Mouse (Mus musculus) CH12.LX (cell line): ENCODE measurements around the gene Grtp1. TPM values are rescaled to one million over a fixed set of nuclear protein-coding genes. Genes with fewer than 3 reads are reported as not detected.

Experiments used
- DNase-seq: peaks from one replicate; pipeline ENCODE4 v3.0.0-alpha.2; 2013; ENCODE audit errors: extremely low read depth
- H3K27ac ChIP-seq: 2 replicates; pipeline ENCODE4 v1.5.1; 2012; ENCODE audit warnings: low read depth, mild to moderate bottlenecking, control low read depth, moderate library complexity; ENCODE audit not compliant: insufficient read depth
- H3K27me3 ChIP-seq: replicated peaks from 2 replicates; pipeline ENCODE3; 2012; ENCODE audit warnings: inconsistent platforms
- H3K36me3 ChIP-seq, 2 experiments: replicated peaks in 1 of 2; 2 replicates each; pipeline versions ENCODE3 to v1.6.1; 2012; ENCODE audit warnings: inconsistent platforms in 1 of 2, low read length in 1 of 2, mild to moderate bottlenecking in 1 of 2, mixed read lengths in 1 of 2, moderate library complexity in 1 of 2; ENCODE audit not compliant: control insufficient read depth in 1 of 2, insufficient read depth in 1 of 2
- H3K4me1 ChIP-seq, 2 experiments: 2 replicates each; pipeline ENCODE4 v1.6.1; 2012; ENCODE audit warnings: inconsistent platforms in 1 of 2, moderate library complexity in 1 of 2; ENCODE audit not compliant: insufficient read depth in 2 of 2, control insufficient read depth in 1 of 2
- H3K4me2 ChIP-seq: 2 replicates; pipeline ENCODE4 v1.6.1; 2012; ENCODE audit warnings: low read depth, mild to moderate bottlenecking, control low read depth; ENCODE audit not compliant: poor library complexity, insufficient read depth, severe bottlenecking
- H3K4me3 ChIP-seq, 3 experiments: fragments of 150-350 bp in 1 of 3; sonication (generic) in 1 of 3; replicated peaks in 1 of 3; 2 replicates each; pipeline versions ENCODE3 to v1.5.1; 2011 to 2012; ENCODE audit warnings: low read depth in 2 of 3, low read length in 2 of 3, mild to moderate bottlenecking in 2 of 3, moderate library complexity in 2 of 3, control low read depth in 1 of 3, improper control_type of control experiment in 1 of 3, inconsistent platforms in 1 of 3, mixed read lengths in 1 of 3; ENCODE audit not compliant: poor library complexity in 1 of 3
- H3K79me2 ChIP-seq: replicated peaks from 2 replicates; pipeline ENCODE4 v1.6.1; 2012; ENCODE audit warnings: mild to moderate bottlenecking, moderate library complexity; ENCODE audit not compliant: control insufficient read depth, poor library complexity, insufficient read depth, severe bottlenecking; ENCODE audit errors: extremely low read depth
- H3K9ac ChIP-seq: 2 replicates; pipeline ENCODE4 v1.6.1; 2012; ENCODE audit warnings: low read depth, mild to moderate bottlenecking, control low read depth, moderate library complexity; ENCODE audit not compliant: insufficient read depth
- H3K9me3 ChIP-seq: replicated peaks from 2 replicates; pipeline ENCODE3; 2012; ENCODE audit warnings: low read length, inconsistent platforms, mixed read lengths
- BHLHE40 ChIP-seq: IDR thresholded peaks from 2 replicates; pipeline ENCODE4 v1.6.1; 2011; ENCODE audit warnings: mild to moderate bottlenecking, low read depth, low read length, improper control_type of control experiment
- CHD1 ChIP-seq: IDR thresholded peaks from 2 replicates; pipeline ENCODE4 v1.6.1; 2012; ENCODE audit warnings: low read depth, low read length, improper control_type of control experiment, inconsistent platforms
- CHD2 ChIP-seq: IDR thresholded peaks from 2 replicates; pipeline ENCODE4 v1.6.1; 2011; ENCODE audit warnings: low read length, improper control_type of control experiment
- CTCF ChIP-seq, 2 experiments: IDR thresholded peaks in 1 of 2; conservative IDR thresholded peaks in 1 of 2; 2 replicates each; pipeline ENCODE4 v1.5.1; 2011 to 2012; ENCODE audit warnings: low read depth in 2 of 2, low read length in 2 of 2, improper control_type of control experiment in 1 of 2, inconsistent platforms in 1 of 2, mild to moderate bottlenecking in 1 of 2, moderate library complexity in 1 of 2
- EP300 ChIP-seq: IDR thresholded peaks from 2 replicates; pipeline ENCODE4 v1.6.1; 2011; ENCODE audit warnings: low read length, improper control_type of control experiment
- GABPA ChIP-seq: IDR thresholded peaks from 2 replicates; pipeline ENCODE4 v1.6.1; 2012; ENCODE audit warnings: low read depth, low read length, improper control_type of control experiment, inconsistent platforms; ENCODE audit not compliant: insufficient replicate concordance
- IRF4 ChIP-seq: IDR thresholded peaks from 2 replicates; pipeline ENCODE4 v1.6.1; 2014; ENCODE audit warnings: low read depth, mild to moderate bottlenecking, inconsistent platforms, low read length, improper control_type of control experiment
- MAZ ChIP-seq: IDR thresholded peaks from 2 replicates; pipeline ENCODE4 v1.6.1; 2012; ENCODE audit warnings: low read depth, mild to moderate bottlenecking, inconsistent platforms, low read length, improper control_type of control experiment, moderate library complexity
- MXI1 ChIP-seq: IDR thresholded peaks from 2 replicates; pipeline ENCODE4 v1.6.1; 2011; ENCODE audit warnings: mild to moderate bottlenecking, low read depth, low read length, improper control_type of control experiment
- MYC ChIP-seq: IDR thresholded peaks from 2 replicates; pipeline ENCODE4 v1.6.1; 2011; ENCODE audit warnings: low read depth, mild to moderate bottlenecking, improper control_type of control experiment, low read length
- NELFE ChIP-seq: IDR thresholded peaks from 2 replicates; pipeline ENCODE4 v1.6.1; 2011; ENCODE audit warnings: low read depth, low read length, improper control_type of control experiment
- PAX5 ChIP-seq: IDR thresholded peaks from 2 replicates; pipeline ENCODE4 v1.6.1; 2012; ENCODE audit warnings: low read length, inconsistent platforms, mixed read lengths
- POLR2AphosphoS2 ChIP-seq: IDR thresholded peaks from 2 replicates; pipeline ENCODE4 v1.6.1; 2011; ENCODE audit warnings: low read depth, low read length, improper control_type of control experiment
- RAD21 ChIP-seq: IDR thresholded peaks from 2 replicates; pipeline ENCODE4 v1.6.1; 2011; ENCODE audit warnings: low read depth, mild to moderate bottlenecking, low read length, improper control_type of control experiment, moderate library complexity
- RCOR1 ChIP-seq: conservative IDR thresholded peaks from 2 replicates; pipeline ENCODE4 v1.6.1; 2012; ENCODE audit warnings: low read depth, mild to moderate bottlenecking, inconsistent platforms, low read length, improper control_type of control experiment
- SIN3A ChIP-seq: IDR thresholded peaks from 2 replicates; pipeline ENCODE4 v1.6.1; 2012; ENCODE audit warnings: low read length, improper control_type of control experiment, inconsistent platforms
- TCF12 ChIP-seq: IDR thresholded peaks from 2 replicates; pipeline ENCODE4 v1.6.1; 2014; ENCODE audit warnings: low read depth, mild to moderate bottlenecking, inconsistent platforms, low read length, improper control_type of control experiment
- USF1 ChIP-seq: IDR thresholded peaks from 2 replicates; pipeline ENCODE4 v1.6.1; 2014; ENCODE audit warnings: low read depth, mild to moderate bottlenecking, inconsistent platforms, low read length, improper control_type of control experiment
- dilution Hi-C: fragments of 300-500 bp; cut with MboI; formaldehyde crosslinking; loops from 2 replicates; pipeline ENCODE4 v1.14.3; 2020; ENCODE audit warnings: low sequenced_read_pairs; ENCODE audit not compliant: extremely low pct_unique_long_range_greater_than_20kb, extremely low pct_ligation_motif_present
- in situ Hi-C: fragments of 300-500 bp; cut with MboI; formaldehyde crosslinking; loops from 3 replicates; pipeline ENCODE4 v1.14.3; 2019; ENCODE audit warnings: low sequenced_read_pairs, low pct_ligation_motif_present, low pct_unique_long_range_greater_than_20kb, mixed read lengths
- polyA plus RNA-seq: library from polyadenylated mRNA; unstranded; fragments of >175 nt; gene quantifications from 2 replicates; pipeline ENCODE4 v1.2.1, GENCODE M21; 2012; ENCODE audit warnings: low read depth; ENCODE audit not compliant: insufficient read length
- total RNA-seq, 2 experiments: library from RNA; depleted of rRNA; stranded (reverse); fragments of 300-350 nt in 1 of 2; fragments of >200 nt in 1 of 2; gene quantifications; 2 replicates each; pipeline ENCODE4 v1.2.3; 2012 to 2014

Gene Grtp1
- total and polyA plus RNA-seq, 3 experiments: 0.04 to 0.13 TPM; not detected in 1

GRCm38 (mm10) chr8:13162098-13162497 lies 38.3 kb downstream of the Grtp1 start:
- TF ChIP-seq POLR2AphosphoS2: no peak
- TF ChIP-seq TCF12: peak; percentile 45; the same call in 1 of the 2 replicates
- no peak for TF ChIP-seq CHD2
- TF ChIP-seq MAZ: peak; percentile 69; the same call in 1 of the 2 replicates
- no peak for TF ChIP-seq RAD21
- peak; percentile 39 for TF ChIP-seq BHLHE40
- TF ChIP-seq MXI1: peak; percentile 24; the same call in 1 of the 2 replicates
- peak; percentile 33; the same call in 1 of the 2 replicates for TF ChIP-seq IRF4
- Histone ChIP-seq H3K9me3 (no peaks in the 10 kb centered on the region), H3K4me3 (no peak overlapping the region), H3K9ac (0 out of 2 replicates have a peak overlapping the region, but pooled peaks have one; percentile 7), H3K27me3 (peaks cover 13% of the 10 kb centered on the region), H3K4me2 (peak overlapping the region; percentile 33; the same call in 1 of the 2 replicates), H3K27ac (no peak overlapping the region), H3K36me3 (peaks cover 5 to 24% of the 10 kb centered on the region in 2 experiments), H3K79me2 (peaks cover 23% of the 10 kb centered on the region; the same call in 1 of the 2 replicates), H3K4me1 (peaks cover 8 to 33% of the 10 kb centered on the region in 2 experiments)
- dilution Hi-C loops: no loop called here
- peak; percentile 20 for DNase-seq
- in situ Hi-C loops: no loop called here

GRCm38 (mm10) chr8:13160691-13161090 lies 39.7 kb downstream of the Grtp1 start:
- Histone ChIP-seq H3K79me2 (peaks cover 23% of the 10 kb centered on the region; the same call in 1 of the 2 replicates), H3K9me3 (no peaks in the 10 kb centered on the region), H3K27ac (no peak overlapping the region), H3K4me3 (no peak overlapping the region), H3K27me3 (peaks cover 18% of the 10 kb centered on the region)
- TF ChIP-seq MYC: no peak
- no peak for TF ChIP-seq GABPA
- no peak for TF ChIP-seq CTCF (conservative IDR thresholded peaks at IDR 0.05 in 1 of 2, IDR thresholded peaks at IDR 0.05 in 1 of 2; ENCODE audit: low read depth in 2 of 2, low read length in 2 of 2)
- no peak for TF ChIP-seq RCOR1
- TF ChIP-seq CHD2: no peak
- no peak for TF ChIP-seq PAX5
- no peak for TF ChIP-seq NELFE
- no peak for TF ChIP-seq CHD1
- TF ChIP-seq USF1: no peak
- TF ChIP-seq EP300: no peak
- TF ChIP-seq SIN3A: no peak
- TF ChIP-seq, all 38 proteins: peak for 0
- peaks cover 0 to 11% of the 10 kb centered on the region in 2 experiments for H3K36me3 ChIP-seq
- H3K4me2 ChIP-seq: peak overlapping the region; percentile 73; the same call in 1 of the 2 replicates
- in situ Hi-C loops: no loop called here
- peaks cover 9 to 40% of the 10 kb centered on the region in 2 experiments for H3K4me1 ChIP-seq
- dilution Hi-C loops: no loop called here
- no peak for DNase-seq
- no peak overlapping the region; the same call in 1 of the 2 replicates for H3K9ac ChIP-seq
